Mouse (Mus musculus) telencephalon, adult 2 months (tissue): ENCODE data around the gene Srm.

ENCODE experiments used
- DNase-seq: peaks from one replicate; pipeline ENCODE4 v3.0.0-alpha.2; 2011; ENCODE audit warnings: low read depth, low spot score

Gene Srm

DNA sequence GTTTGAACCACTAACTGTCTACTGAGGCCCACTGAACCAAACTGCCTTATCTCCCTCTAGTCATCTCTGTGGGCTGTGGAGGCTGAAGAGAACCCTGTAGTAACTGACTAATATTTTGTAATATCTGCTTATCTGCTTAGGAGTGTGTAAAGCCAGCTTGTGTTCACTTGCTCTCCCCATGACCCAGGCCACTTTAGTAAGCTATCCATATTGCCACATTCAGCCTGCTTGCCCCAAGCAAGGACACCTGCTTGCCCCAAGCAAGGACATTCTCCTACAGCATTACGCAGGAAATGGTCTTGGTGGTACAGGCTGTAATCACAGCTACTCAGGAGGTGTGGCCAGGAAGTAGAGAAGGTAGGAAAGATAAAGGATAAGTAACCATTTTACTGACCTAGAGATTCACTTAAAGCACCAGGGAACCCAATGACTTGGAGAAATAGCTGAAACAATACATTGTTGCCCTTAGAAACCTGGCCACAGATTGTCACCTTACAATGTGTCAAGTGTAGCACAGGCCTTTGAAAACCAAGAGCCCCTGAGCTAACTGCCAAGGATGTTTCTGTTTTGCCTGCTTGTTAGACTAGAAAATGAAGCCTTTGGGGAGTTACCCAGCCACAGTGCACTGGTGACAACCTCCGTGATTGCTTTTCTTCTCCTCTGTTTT lies 42.2 kb downstream of the Srm start:
- DNase-seq: no peak

GRCm38 (mm10) chr4:148635309-148635708 lies 44.0 kb downstream of the Srm start:
- no peak for DNase-seq

DNA sequence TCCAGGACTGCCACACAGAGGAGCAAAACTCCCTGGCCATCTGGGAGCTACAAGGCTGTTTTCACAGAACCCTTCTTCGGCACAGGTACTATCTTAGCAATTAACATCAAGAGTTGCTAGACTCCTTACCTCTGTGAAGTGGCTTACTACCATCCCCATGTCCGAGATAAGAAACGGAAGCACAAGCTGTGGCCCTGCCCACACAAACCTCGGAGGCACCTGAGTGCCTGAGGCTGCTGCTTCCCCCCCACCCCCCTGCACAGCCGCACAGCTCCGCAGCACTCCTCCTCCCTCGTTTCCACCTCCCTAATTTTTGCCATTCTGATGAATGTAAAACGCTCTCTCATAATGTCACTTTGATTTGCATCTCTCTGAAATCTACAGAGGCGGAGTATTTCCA lies 47.0 kb downstream of the Srm start:
- DNase-seq: no peak

DNA sequence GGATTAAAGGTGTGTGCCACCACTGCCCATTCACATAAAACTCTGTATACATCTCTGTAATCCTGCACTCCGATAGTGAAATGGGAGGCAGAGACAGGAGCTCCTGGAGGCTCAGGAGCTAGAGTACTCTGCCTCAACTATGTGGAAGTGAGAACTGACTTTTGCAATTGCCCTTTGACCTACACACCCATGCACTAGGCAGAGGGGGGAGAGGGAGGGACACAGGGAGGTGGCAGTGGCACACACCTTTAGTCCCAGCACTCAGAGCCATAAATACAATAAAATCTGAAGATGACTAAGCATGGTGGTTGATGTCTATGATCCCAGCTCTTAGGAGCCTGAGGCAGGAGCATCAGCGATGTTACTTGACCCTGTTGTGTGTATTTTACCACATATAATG lies 48.2 kb downstream of the Srm start:
- no peak for DNase-seq

GRCm38 (mm10) chr4:148641121-148641520 lies 49.8 kb downstream of the Srm start:
- DNase-seq: no peak

- DNase-seq: no peak
Measured at GRCm38 (mm10) chr4:148643291-148644156, 52.2 kb downstream of the Srm start, which contains the start of gene Gm572. Gene Gm572, plus strand, starts transcription at chr4:148643317.

- no peak for DNase-seq
Measured at GRCm38 (mm10) chr4:148644157-148644511, 52.8 kb downstream of the Srm start.
